Mouse (Mus musculus): Measurements from ENCODE around the gene Klhl18. TPM values are rescaled to one million over a fixed set of nuclear protein-coding genes. Genes with fewer than 3 reads are reported as not detected.
"Not testable (repeated sequence)": the region's sequence is repeated elsewhere in the genome, so short reads cannot be mapped to it uniquely, and the experiment has no call there.

The Klhl18 gene
- polyA plus RNA-seq, 1 experiment = 22.5 TPM

GRCm38 (mm10) chr9:110408099-110408773 is 68.3 kb downstream of the Klhl18 start, which contains the start of gene Ptpn23:
Gene Ptpn23 (minus strand): TSS chr9:110408213.
- peak within 1 kb of the TSS; percentile 74 for H3K4me3 ChIP-seq (ENCODE audit: extremely low read depth, insufficient read depth, insufficient read length)
- 1% methylated on average over 39 of the region's 39 CpGs for WGBS
- H3K27ac ChIP-seq (ENCODE audit: insufficient read depth, low read length) = peak within 1 kb of the TSS; percentile 55
- H3K36me3 ChIP-seq (ENCODE audit: control insufficient read depth, insufficient read depth, low read length) = no peaks in the 10 kb centered on the region
- H3K27me3 ChIP-seq (ENCODE audit: control insufficient read depth, insufficient read depth, low read length) = no peaks in the 10 kb centered on the region
- H3K4me1 ChIP-seq (ENCODE audit: control insufficient read depth, insufficient read depth, insufficient read length) = peaks cover 8% of the 10 kb centered on the region; the same call in 1 of the 2 replicates
- peak; percentile 90 to 93 for DNase-seq (ENCODE audit: low read depth in 1 of 2, low spot score in 2 of 2)
- TF ChIP-seq POLR2A (IDR thresholded peaks at IDR 0.05; ENCODE audit: low read depth, low read length) (peak; percentile 32; the same call in 1 of the 2 replicates), CTCF (IDR thresholded peaks at IDR 0.05; ENCODE audit: extremely low read depth, insufficient read depth, insufficient read length, insufficient replicate concordance) (no peak)

DNA sequence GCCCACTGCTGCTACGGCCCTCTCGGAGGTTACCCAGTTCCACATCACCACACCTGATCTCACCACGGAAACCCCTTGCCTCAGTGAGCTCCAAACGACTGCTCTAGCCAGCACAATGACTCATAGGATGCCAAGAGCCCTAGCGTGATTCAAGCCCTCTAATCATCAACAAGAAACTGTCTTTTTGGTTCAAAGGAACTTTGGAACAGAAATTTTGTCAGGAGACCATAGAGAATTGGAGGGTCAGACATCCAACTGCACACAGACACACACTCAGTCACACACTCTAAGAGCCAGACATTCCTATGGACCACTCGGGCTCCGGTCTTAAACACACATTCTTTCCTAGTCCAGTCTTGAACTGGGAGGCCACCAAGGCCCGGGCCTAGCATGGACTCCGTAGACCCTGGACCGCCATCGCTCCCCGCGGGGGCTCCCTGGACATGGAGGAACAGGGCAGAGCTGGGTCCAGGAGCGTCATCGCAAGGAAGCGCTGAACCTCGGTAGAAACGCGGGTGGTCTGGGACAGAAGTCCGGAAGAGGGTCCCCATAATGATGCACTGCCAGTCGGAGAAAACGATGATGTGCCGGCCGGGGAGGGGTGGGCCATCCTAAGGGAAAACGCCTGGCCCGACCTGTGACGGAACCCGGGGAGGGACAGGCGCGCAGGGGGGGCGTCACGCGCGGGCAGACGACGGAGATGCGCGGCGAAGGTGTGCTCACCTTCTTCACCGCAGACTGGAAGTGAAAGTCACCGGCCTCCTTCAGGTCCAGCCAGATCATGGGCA is 69.0 kb downstream of the Klhl18 start:
- no peaks in the 10 kb centered on the region for H3K27me3 ChIP-seq (ENCODE audit: control insufficient read depth, insufficient read depth, low read length)
- peak overlapping the region; percentile 50 for H3K27ac ChIP-seq (ENCODE audit: insufficient read depth, low read length)
- DNase-seq (ENCODE audit: low read depth in 1 of 2, low spot score in 2 of 2) = no peak
- H3K36me3 ChIP-seq (ENCODE audit: control insufficient read depth, insufficient read depth, low read length) = no peaks in the 10 kb centered on the region
- WGBS = under 1% methylated on average over 41 of the region's 41 CpGs
- peak overlapping the region; percentile 74 for H3K4me3 ChIP-seq (ENCODE audit: extremely low read depth, insufficient read depth, insufficient read length)
- TF ChIP-seq POLR2A (IDR thresholded peaks at IDR 0.05; ENCODE audit: low read depth, low read length) = no peak
- TF ChIP-seq CTCF (IDR thresholded peaks at IDR 0.05; ENCODE audit: extremely low read depth, insufficient read depth, insufficient read length, insufficient replicate concordance) = no peak
- H3K4me1 ChIP-seq (ENCODE audit: control insufficient read depth, insufficient read depth, insufficient read length) = peaks cover 8% of the 10 kb centered on the region; the same call in 1 of the 2 replicates

DNA sequence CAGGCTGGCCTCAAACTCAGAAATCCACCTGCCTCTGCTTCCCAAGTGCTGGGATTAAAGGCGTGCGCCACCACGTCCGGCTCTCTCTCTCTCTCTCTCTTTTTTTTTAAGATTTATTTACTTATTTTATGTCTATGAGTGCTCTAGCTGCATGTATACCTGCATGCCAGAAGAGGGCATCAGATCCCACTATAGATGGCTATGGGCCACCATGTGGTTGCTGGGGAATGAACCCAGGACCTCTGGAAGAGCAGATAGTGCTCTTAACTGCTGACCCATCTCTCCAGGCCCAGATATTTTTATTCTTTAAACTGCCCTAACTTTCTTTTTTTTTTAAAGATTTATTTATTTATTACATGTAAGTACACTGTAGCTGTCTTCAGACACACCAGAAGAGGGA is 73.3 kb downstream of the Klhl18 start:
- H3K27me3 ChIP-seq (ENCODE audit: control insufficient read depth, insufficient read depth, low read length); H3K4me3 ChIP-seq (ENCODE audit: extremely low read depth, insufficient read depth, insufficient read length); H3K4me1 ChIP-seq (ENCODE audit: control insufficient read depth, insufficient read depth, insufficient read length); DNase-seq (ENCODE audit: low read depth in 1 of 2, low spot score in 2 of 2); H3K27ac ChIP-seq (ENCODE audit: insufficient read depth, low read length); H3K36me3 ChIP-seq (ENCODE audit: control insufficient read depth, insufficient read depth, low read length): not testable (repeated sequence)
- 86% methylated on average over 4 of the region's 4 CpGs for WGBS

- H3K4me1 ChIP-seq (ENCODE audit: control insufficient read depth, insufficient read depth, insufficient read length) = peaks cover 5% of the 10 kb centered on the region; the same call in 1 of the 2 replicates
- WGBS = 96% methylated on average over 2 of the region's 2 CpGs
- no peaks in the 10 kb centered on the region for H3K36me3 ChIP-seq (ENCODE audit: control insufficient read depth, insufficient read depth, low read length)
- no peak overlapping the region for H3K27ac ChIP-seq (ENCODE audit: insufficient read depth, low read length)
- no peak for TF ChIP-seq CTCF (IDR thresholded peaks at IDR 0.05; ENCODE audit: extremely low read depth, insufficient read depth, insufficient read length, insufficient replicate concordance)
- TF ChIP-seq POLR2A (IDR thresholded peaks at IDR 0.05; ENCODE audit: low read depth, low read length) = no peak
- no peak for DNase-seq (ENCODE audit: low read depth in 1 of 2, low spot score in 2 of 2)
- no peaks in the 10 kb centered on the region for H3K27me3 ChIP-seq (ENCODE audit: control insufficient read depth, insufficient read depth, low read length)
- H3K4me3 ChIP-seq (ENCODE audit: extremely low read depth, insufficient read depth, insufficient read length) = no peak overlapping the region
These were observed 73.8 kb downstream of the Klhl18 start for GRCm38 (mm10) chr9:110402731-110403130.

DNA sequence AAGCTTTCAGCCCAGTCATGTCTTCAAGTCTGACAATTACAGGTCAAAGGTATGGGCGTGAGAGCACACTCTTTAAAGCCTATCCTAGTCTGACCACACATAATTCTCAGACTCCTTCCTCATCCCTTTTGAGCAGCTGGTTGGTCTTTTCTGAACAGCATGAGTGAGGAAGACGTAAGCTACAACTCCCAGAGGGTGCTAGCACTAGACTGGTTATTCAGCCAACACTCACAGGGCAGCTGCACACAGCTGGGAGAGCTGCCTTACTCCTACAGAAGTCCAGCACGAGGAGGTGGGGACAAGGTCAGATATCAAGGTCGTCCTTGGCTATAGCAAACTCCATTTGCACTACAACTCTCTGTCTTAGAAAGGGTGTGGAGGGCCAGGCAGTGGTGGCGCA is 75.8 kb downstream of the Klhl18 start:
- TF ChIP-seq POLR2A (IDR thresholded peaks at IDR 0.05; ENCODE audit: low read depth, low read length) = no peak
- TF ChIP-seq CTCF (IDR thresholded peaks at IDR 0.05; ENCODE audit: extremely low read depth, insufficient read depth, insufficient read length, insufficient replicate concordance) = no peak
- no peak overlapping the region for H3K27ac ChIP-seq (ENCODE audit: insufficient read depth, low read length)
- no peaks in the 10 kb centered on the region for H3K27me3 ChIP-seq (ENCODE audit: control insufficient read depth, insufficient read depth, low read length)
- peaks cover 1% of the 10 kb centered on the region; the same call in 1 of the 2 replicates for H3K36me3 ChIP-seq (ENCODE audit: control insufficient read depth, insufficient read depth, low read length)
- H3K4me1 ChIP-seq (ENCODE audit: control insufficient read depth, insufficient read depth, insufficient read length) = no peaks in the 10 kb centered on the region
- H3K4me3 ChIP-seq (ENCODE audit: extremely low read depth, insufficient read depth, insufficient read length) = no peak overlapping the region
- WGBS = 86% methylated on average over 5 of the region's 5 CpGs
- no peak for DNase-seq (ENCODE audit: low read depth in 1 of 2, low spot score in 2 of 2)

- TF ChIP-seq POLR2A (IDR thresholded peaks at IDR 0.05; ENCODE audit: low read depth, low read length) = no peak
- TF ChIP-seq CTCF (IDR thresholded peaks at IDR 0.05; ENCODE audit: extremely low read depth, insufficient read depth, insufficient read length, insufficient replicate concordance) = no peak
- Histone ChIP-seq H3K36me3 (ENCODE audit: control insufficient read depth, insufficient read depth, low read length) (peaks cover 37% of the 10 kb centered on the region), H3K4me1 (ENCODE audit: control insufficient read depth, insufficient read depth, insufficient read length) (no peaks in the 10 kb centered on the region), H3K27ac (ENCODE audit: insufficient read depth, low read length) (no peak overlapping the region), H3K27me3 (ENCODE audit: control insufficient read depth, insufficient read depth, low read length) (no peaks in the 10 kb centered on the region), H3K4me3 (ENCODE audit: extremely low read depth, insufficient read depth, insufficient read length) (no peak overlapping the region)
- no peak for DNase-seq (ENCODE audit: low read depth in 1 of 2, low spot score in 2 of 2)
- WGBS = 91% methylated on average over 4 of the region's 4 CpGs
These were observed 83.2 kb downstream of the Klhl18 start for GRCm38 (mm10) chr9:110393295-110393694.

- Histone ChIP-seq H3K27me3 (ENCODE audit: control insufficient read depth, insufficient read depth, low read length) (no peaks in the 10 kb centered on the region), H3K27ac (ENCODE audit: insufficient read depth, low read length) (no peak overlapping the region), H3K4me1 (ENCODE audit: control insufficient read depth, insufficient read depth, insufficient read length) (no peaks in the 10 kb centered on the region), H3K4me3 (ENCODE audit: extremely low read depth, insufficient read depth, insufficient read length) (no peak overlapping the region), H3K36me3 (ENCODE audit: control insufficient read depth, insufficient read depth, low read length) (peaks cover 56% of the 10 kb centered on the region)
- DNase-seq (ENCODE audit: low read depth in 1 of 2, low spot score in 2 of 2) = no peak
- 87% methylated on average over 3 of the region's 3 CpGs for WGBS
- TF ChIP-seq CTCF (IDR thresholded peaks at IDR 0.05; ENCODE audit: extremely low read depth, insufficient read depth, insufficient read length, insufficient replicate concordance) = no peak
- TF ChIP-seq POLR2A (IDR thresholded peaks at IDR 0.05; ENCODE audit: low read depth, low read length) = no peak
These were observed 85.7 kb downstream of the Klhl18 start for GRCm38 (mm10) chr9:110390843-110391242.

Data from spleen, adult 2 months (tissue).